Mouse (Mus musculus): ENCODE data around the gene Tnfrsf13c.

- no peak for TF ChIP-seq POLR2A (IDR thresholded peaks at IDR 0.05; ENCODE audit: insufficient read depth, low read length)
- TF ChIP-seq CTCF (IDR thresholded peaks at IDR 0.05; ENCODE audit: low read depth, low read length): no peak
Measured at GRCm38 (mm10) chr15:82223657-82224601, at the start of gene Tnfrsf13c.
